9 mouse cellular contexts compared by ENCODE assay signal in the genomic region with DNA sequence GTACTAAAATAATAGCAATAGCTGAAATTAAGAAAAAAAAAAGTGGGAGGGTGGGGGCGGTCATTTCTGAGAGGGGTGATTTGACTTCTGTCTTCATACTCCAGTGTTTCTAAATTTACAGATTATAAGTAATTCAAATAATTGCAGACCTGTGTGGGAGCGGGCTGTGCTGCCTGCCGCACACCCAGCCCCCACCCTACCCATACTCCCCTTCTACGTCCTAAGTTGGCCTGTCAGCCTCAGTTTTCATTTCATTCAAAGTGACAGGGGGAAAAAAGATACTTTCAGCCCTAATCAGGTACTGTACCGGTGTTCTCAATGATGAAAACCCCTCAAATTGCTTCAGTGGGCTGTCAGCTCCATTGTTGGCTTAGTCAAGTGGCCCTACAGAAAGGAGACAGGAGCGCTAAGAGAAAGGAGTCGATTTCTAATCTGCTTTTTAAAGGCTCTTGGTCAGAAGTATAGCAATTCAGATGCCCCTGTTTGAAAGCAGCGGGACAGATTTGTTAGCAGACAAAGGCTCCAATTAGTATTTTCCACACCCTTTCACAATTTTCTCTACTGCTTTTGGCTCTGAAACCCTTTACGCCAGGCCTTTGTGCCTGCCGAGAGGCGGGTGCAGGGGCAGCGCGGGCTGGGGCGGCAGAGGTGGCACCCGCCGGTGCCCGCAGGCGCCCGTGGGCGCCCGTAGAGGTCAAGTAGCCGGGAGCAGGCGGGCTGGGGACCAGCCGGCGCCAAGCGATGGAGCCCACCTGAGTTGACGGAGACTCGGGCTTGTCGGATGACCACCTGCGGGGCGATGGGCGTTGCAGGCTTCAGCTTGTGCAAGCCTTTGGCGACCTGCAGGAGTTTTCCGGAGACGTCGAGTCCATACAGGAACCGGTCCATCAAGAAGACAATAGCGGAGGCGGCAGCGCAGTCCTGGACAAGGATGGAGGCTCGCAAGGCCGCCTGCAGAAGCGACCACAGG.
DNase-seq lines count a peak whose midpoint lies in the region; ATAC-seq and TF ChIP-seq lines count a peak whose summit lies in the region.
"Had no signal": no experiment of that assay in that cellular context is flagged by ENCODE, and none has a peak within 500 bp of the region (broad histone marks: within the 10 kb centered on the region; RNA-seq: fewer than 3 reads in every experiment).

No protein-coding gene starts in this region.

- no peak for ATAC-seq in kidney, embryonic 16.5 days (ENCODE audit: low FRiP score, low TSS enrichment)
- peak; percentile 42; the same call in 1 of the 2 replicates for ATAC-seq in forebrain, postnatal 0 days
- peak; percentile 79 for ATAC-seq in midbrain, embryonic 16.5 days

- no peaks in the 10 kb centered on the region for H3K9me3 ChIP-seq in kidney, embryonic 16.5 days (ENCODE audit: low read length)
- H3K9me3 ChIP-seq in forebrain, postnatal 0 days (ENCODE audit: low read length) = no peaks in the 10 kb centered on the region
- H3K9me3 ChIP-seq in midbrain, embryonic 16.5 days (replicated peaks; ENCODE audit: control insufficient read depth, low read length, poor library complexity, severe bottlenecking) = no peaks in the 10 kb centered on the region
- H3K9me3 ChIP-seq: liver, embryonic 13.5 days had no signal

- H3K4me3 ChIP-seq in kidney, embryonic 16.5 days (ENCODE audit: low read length) = peak overlapping the region; percentile 40
- peak overlapping the region; percentile 34 for H3K4me3 ChIP-seq in forebrain, postnatal 0 days (ENCODE audit: low read depth, low read length)
- peak overlapping the region; percentile 29 for H3K4me3 ChIP-seq in midbrain, embryonic 16.5 days (ENCODE audit: low read depth, low read length)
- H3K4me3 ChIP-seq: liver, embryonic 13.5 days had no signal

- H3K4me2 ChIP-seq in kidney, embryonic 16.5 days (replicated peaks; ENCODE audit: low read depth, low read length) = peak overlapping the region; percentile 50
- H3K4me2 ChIP-seq in forebrain, postnatal 0 days (ENCODE audit: low read depth) = peak overlapping the region; percentile 76
- peak overlapping the region; percentile 52 for H3K4me2 ChIP-seq in midbrain, embryonic 16.5 days (ENCODE audit: low read length)
- H3K4me2 ChIP-seq: liver, embryonic 13.5 days had no signal

- no peak for DNase-seq in kidney, adult 11 months
- DNase-seq in embryo, embryonic 10.5 days (ENCODE audit: low spot score) = peak; percentile 47
- peak; percentile 43 for DNase-seq in forebrain, postnatal 0 days
- DNase-seq in adrenal gland, adult 8-10 months = no peak
- DNase-seq in left cerebral cortex, adult 9 months (ENCODE audit: low spot score in 2 of 2) = no peak
- DNase-seq in adrenal gland, postnatal 36 days = no peak
- DNase-seq: liver, embryonic 13.5 days had no signal

- H3K36me3 ChIP-seq in kidney, embryonic 16.5 days (ENCODE audit: insufficient read depth, low read length) = no peaks in the 10 kb centered on the region
- no peaks in the 10 kb centered on the region for H3K36me3 ChIP-seq in forebrain, postnatal 0 days (ENCODE audit: insufficient read depth)
- no peaks in the 10 kb centered on the region for H3K36me3 ChIP-seq in midbrain, embryonic 16.5 days (ENCODE audit: control insufficient read depth, insufficient read depth, low read length)
- H3K36me3 ChIP-seq: liver, embryonic 13.5 days had no signal

- H3K27ac ChIP-seq in kidney, embryonic 16.5 days (ENCODE audit: low read length) = no peak overlapping the region
- H3K27ac ChIP-seq in forebrain, postnatal 0 days (ENCODE audit: low read depth, low read length) = no peak overlapping the region
- no peak overlapping the region for H3K27ac ChIP-seq in midbrain, embryonic 16.5 days (ENCODE audit: low read length)
- H3K27ac ChIP-seq: liver, embryonic 13.5 days had no signal

- 12% methylated on average over 43 of the region's 43 CpGs for WGBS in kidney, embryonic 16.5 days
- WGBS in forebrain, postnatal 0 days = 4% methylated on average over 43 of the region's 43 CpGs
- 5% methylated on average over 43 of the region's 43 CpGs for WGBS in midbrain, embryonic 16.5 days

- no peak for TF ChIP-seq CTCF in forebrain, postnatal 0 days (IDR thresholded peaks at IDR 0.05; ENCODE audit: low read depth)

- H3K4me1 ChIP-seq in kidney, embryonic 16.5 days (ENCODE audit: insufficient read depth, low read length) = no peaks in the 10 kb centered on the region
- no peaks in the 10 kb centered on the region for H3K4me1 ChIP-seq in forebrain, postnatal 0 days (ENCODE audit: insufficient read depth)
- peaks cover 6% of the 10 kb centered on the region; the same call in 1 of the 2 replicates for H3K4me1 ChIP-seq in midbrain, embryonic 16.5 days (ENCODE audit: control insufficient read depth, insufficient read depth, low read length)
- H3K4me1 ChIP-seq: liver, embryonic 13.5 days had no signal

- peaks cover 26% of the 10 kb centered on the region for H3K27me3 ChIP-seq in kidney, embryonic 16.5 days (ENCODE audit: insufficient read depth, low read length)
- H3K27me3 ChIP-seq in forebrain, postnatal 0 days (ENCODE audit: insufficient read depth, low read length) = no peaks in the 10 kb centered on the region
- H3K27me3 ChIP-seq in midbrain, embryonic 16.5 days (ENCODE audit: control insufficient read depth, insufficient read depth, low read depth, low read length) = peaks cover 9% of the 10 kb centered on the region

- peak overlapping the region; percentile 31 for H3K9ac ChIP-seq in kidney, embryonic 16.5 days (replicated peaks; ENCODE audit: low read length)
- peak overlapping the region; percentile 48 for H3K9ac ChIP-seq in forebrain, postnatal 0 days
- H3K9ac ChIP-seq in midbrain, embryonic 16.5 days (ENCODE audit: low read depth, low read length) = peak overlapping the region; percentile 32; the same call in 1 of the 2 replicates
- H3K9ac ChIP-seq: liver, embryonic 13.5 days had no signal

Comparison
In these comparisons a context has a peak if more than half of its experiments do, and no peak if none do; other contexts are left out.
1. DNase-seq: peak in embryo, embryonic 10.5 days (single experiment) and forebrain, postnatal 0 days (single experiment); none in kidney, adult 11 months (single experiment), adrenal gland, adult 8-10 months (single experiment), left cerebral cortex, adult 9 months (0 of 2) and adrenal gland, postnatal 36 days (0 of 2).
2. Peak in every context shown above with its lines, with median percentiles within 50 percentile points of each other: H3K4me2 ChIP-seq, H3K4me3 ChIP-seq and H3K9ac ChIP-seq.